Mouse (Mus musculus) kidney, embryonic 14.5 days (tissue): ENCODE measurements around the gene Zmiz2. TPM values are rescaled to one million over a fixed set of nuclear protein-coding genes. Genes with fewer than 3 reads are reported as not detected.
A peak's percentile ranks its signal among the peaks of the same experiment; 100 is the strongest.

Experiments used
- ATAC-seq: fragments of 200-750 bp; cut with Nextera tagmentation; 2 replicates; pipeline ENCODE4 v1.8.0; 2017; ENCODE audit warnings: moderate number of reproducible peaks, mild to moderate bottlenecking, moderate TSS enrichment, moderate library complexity; ENCODE audit not compliant: low FRiP score, low TSS enrichment
- H3K27ac ChIP-seq: fragments of 300-500 bp; sonication (generic); 2 replicates; pipeline ENCODE4 v1.5.1; 2014; ENCODE audit warnings: low read depth, mild to moderate bottlenecking, low read length, moderate library complexity, mixed read lengths
- H3K27me3 ChIP-seq: fragments of 300-500 bp; sonication (generic); 2 replicates; pipeline ENCODE4 v1.6.1; 2014; ENCODE audit warnings: mild to moderate bottlenecking, low read length; ENCODE audit not compliant: control insufficient read depth, insufficient read depth
- H3K36me3 ChIP-seq: fragments of 300-500 bp; sonication (generic); 2 replicates; pipeline ENCODE4 v1.6.1; 2014; ENCODE audit warnings: low read length, mixed read lengths; ENCODE audit not compliant: control insufficient read depth, insufficient read depth
- H3K4me1 ChIP-seq: fragments of 300-500 bp; sonication (generic); 2 replicates; pipeline ENCODE4 v1.6.1; 2014; ENCODE audit warnings: low read length, mixed read lengths; ENCODE audit not compliant: control insufficient read depth, insufficient read depth
- H3K4me2 ChIP-seq: fragments of 300-500 bp; sonication (generic); replicated peaks from 2 replicates; pipeline ENCODE4 v1.6.1; 2014; ENCODE audit warnings: low read depth, mild to moderate bottlenecking, low read length
- H3K4me3 ChIP-seq: fragments of 300-500 bp; sonication (generic); 2 replicates; pipeline ENCODE4 v1.5.1; 2014; ENCODE audit warnings: mild to moderate bottlenecking, low read length
- H3K9ac ChIP-seq: fragments of 300-500 bp; sonication (generic); 2 replicates; pipeline ENCODE4 v1.6.1; 2014; ENCODE audit warnings: low read depth, mild to moderate bottlenecking, low read length, moderate library complexity
- H3K9me3 ChIP-seq: fragments of 300-500 bp; sonication (generic); 2 replicates; pipeline ENCODE4 v1.6.1; 2016; ENCODE audit warnings: low read length; ENCODE audit not compliant: control insufficient read depth
- WGBS: fragments of 180-500 bp; shearing (Covaris S2); extraction: QIAGEN DNeasy Blood & Tissue Kit; methylation state at CpG from one replicate; pipeline ENCODE4 v1.1.7; 2014; 5-methylcytosine and 5-hydroxymethylcytosine counted together
- polyA plus RNA-seq: library from polyadenylated mRNA; unstranded; fragments of >200 nt; fragmentation: Nextera tagmentation; extraction: Ambion mirVana; gene quantifications from 2 replicates; pipeline ENCODE4 v1.2.1, GENCODE M21; 2014

Zmiz2 gene
- 11.0 and 14.6 TPM in 2 replicates for polyA plus RNA-seq

DNA sequence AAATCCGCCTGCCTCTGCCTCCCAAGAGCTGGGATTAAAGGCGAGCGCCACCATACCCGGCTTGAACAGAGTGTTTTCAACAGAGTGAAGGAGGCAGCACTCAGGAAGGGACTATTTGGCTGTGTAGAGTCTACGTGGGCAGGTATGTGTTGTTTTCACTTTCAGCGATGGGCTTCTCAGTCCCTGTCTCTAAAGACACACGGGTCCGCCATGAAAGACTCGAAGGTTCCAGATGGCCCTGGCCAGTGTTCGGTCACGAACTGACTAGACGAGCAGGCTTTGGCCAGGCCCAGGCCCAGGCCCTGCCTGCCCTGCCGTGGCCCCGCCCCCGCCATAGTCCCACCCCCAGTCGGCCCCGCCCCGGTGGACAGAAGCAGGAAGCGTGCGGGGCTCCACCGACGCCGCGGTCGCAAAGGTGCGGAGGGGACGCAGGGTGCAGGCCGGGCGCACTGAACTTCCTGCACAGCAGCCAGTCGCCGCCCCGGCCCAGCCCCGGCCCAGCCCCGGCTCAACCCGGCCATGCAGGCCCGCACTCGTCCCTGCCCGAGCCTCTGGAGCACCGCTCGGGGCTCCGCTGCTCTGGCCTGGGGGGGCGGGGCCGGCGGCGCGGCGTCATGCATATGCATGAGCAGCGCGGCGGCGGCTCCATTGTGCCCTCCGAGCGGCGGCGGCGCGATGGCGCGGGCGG is at the start of gene Zmiz2:
Zmiz2 (plus strand) TSS at position 349 of the 688 bp plus-strand sequence.
- WGBS: 7% methylated on average over 53 of the region's 60 CpGs
- peak within 1 kb of the TSS; percentile 85 for H3K9ac ChIP-seq
- H3K27me3 ChIP-seq: no peaks in the 10 kb centered on the region
- H3K27ac ChIP-seq: peak within 1 kb of the TSS; percentile 94
- no peaks in the 10 kb centered on the region for H3K9me3 ChIP-seq
- peak; percentile 99 for ATAC-seq
- peak within 1 kb of the TSS; percentile 92 for H3K4me3 ChIP-seq
- H3K4me2 ChIP-seq: peak within 1 kb of the TSS; percentile 83
- peaks cover 16% of the 10 kb centered on the region for H3K4me1 ChIP-seq
- peaks cover 6% of the 10 kb centered on the region for H3K36me3 ChIP-seq

DNA sequence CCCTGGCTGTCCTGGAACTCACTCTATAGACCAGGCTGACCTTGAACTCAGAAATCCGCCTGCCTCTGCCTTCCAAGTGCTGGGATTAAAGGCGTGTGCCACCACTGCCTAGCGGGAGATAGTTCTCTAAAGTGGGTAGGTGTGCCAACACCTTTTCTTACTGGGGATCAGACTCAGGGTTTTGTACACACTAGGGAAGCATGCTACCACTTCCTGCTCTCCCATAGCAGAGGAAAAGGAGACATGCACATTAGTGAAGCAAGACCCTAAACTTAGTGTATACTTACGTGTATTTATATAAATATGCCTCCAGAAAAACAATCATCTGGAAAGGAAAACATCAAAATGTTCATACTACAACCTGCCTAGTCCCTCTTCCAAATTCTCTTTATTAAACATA is 42.9 kb upstream of the Zmiz2 start:
- H3K4me1 ChIP-seq: no peaks in the 10 kb centered on the region

DNA sequence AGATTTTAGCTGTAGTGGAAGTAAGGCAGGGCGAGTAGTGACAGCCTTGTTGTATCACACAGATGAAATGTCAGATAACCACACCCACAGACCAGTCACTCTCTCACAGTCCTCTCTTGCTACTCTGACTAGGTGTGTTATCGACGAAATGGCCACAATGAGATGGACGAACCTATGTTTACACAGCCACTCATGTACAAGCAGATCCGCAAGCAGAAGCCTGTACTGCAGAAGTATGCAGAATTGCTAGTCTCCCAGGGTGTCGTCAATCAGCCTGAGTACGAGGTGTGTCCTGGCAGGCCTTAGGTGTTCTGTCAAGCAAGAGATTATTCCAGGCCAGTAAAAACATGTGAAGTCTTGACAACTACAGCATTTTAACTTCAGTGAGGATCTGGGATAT is 41.9 kb upstream of the Zmiz2 start:
- Histone ChIP-seq H3K27ac (no peak overlapping the region), H3K4me3 (no peak overlapping the region), H3K4me2 (no peak overlapping the region), H3K9ac (no peak overlapping the region), H3K27me3 (no peaks in the 10 kb centered on the region), H3K9me3 (no peaks in the 10 kb centered on the region), H3K36me3 (peaks cover 90% of the 10 kb centered on the region), H3K4me1 (no peaks in the 10 kb centered on the region)
- 92% methylated on average over 7 of the region's 7 CpGs for WGBS
- ATAC-seq: no peak

More for the DNA sequence above, 42.9 kb upstream of the Zmiz2 start:
- no peak for ATAC-seq
- Histone ChIP-seq H3K27ac (no peak overlapping the region), H3K9ac (no peak overlapping the region), H3K4me2 (no peak overlapping the region), H3K9me3 (no peaks in the 10 kb centered on the region), H3K27me3 (no peaks in the 10 kb centered on the region), H3K36me3 (peaks cover 94% of the 10 kb centered on the region), H3K4me3 (no peak overlapping the region)
- WGBS: 98% methylated on average over 4 of the region's 4 CpGs

DNA sequence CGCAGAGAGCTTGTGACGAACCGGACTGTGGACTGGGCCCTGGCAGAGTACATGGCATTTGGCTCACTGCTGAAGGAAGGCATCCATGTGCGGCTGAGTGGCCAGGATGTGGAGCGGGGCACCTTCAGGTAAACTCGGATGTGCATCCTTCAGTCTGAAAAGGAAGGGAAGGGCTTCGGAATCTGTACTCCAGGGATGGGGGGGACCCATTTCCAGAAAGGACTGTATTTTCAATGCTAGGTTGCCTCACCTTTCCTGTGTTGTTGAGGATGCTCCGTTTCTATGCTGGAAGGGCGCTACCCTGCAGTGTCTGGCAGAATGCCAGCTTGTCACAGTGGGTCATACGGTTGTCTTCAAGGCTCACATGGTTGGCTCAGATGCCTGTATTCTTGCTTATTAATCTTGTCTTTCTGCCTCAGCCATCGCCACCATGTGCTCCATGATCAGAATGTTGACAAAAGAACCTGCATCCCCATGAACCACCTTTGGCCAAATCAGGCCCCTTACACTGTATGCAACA is 40.1 kb upstream of the Zmiz2 start:
- ATAC-seq: no peak
- Histone ChIP-seq H3K9ac (no peak overlapping the region), H3K4me1 (no peaks in the 10 kb centered on the region), H3K4me3 (no peak overlapping the region), H3K4me2 (no peak overlapping the region), H3K27ac (no peak overlapping the region), H3K27me3 (no peaks in the 10 kb centered on the region), H3K9me3 (no peaks in the 10 kb centered on the region), H3K36me3 (peaks cover 90% of the 10 kb centered on the region)
- WGBS: 96% methylated on average over 11 of the region's 11 CpGs

DNA sequence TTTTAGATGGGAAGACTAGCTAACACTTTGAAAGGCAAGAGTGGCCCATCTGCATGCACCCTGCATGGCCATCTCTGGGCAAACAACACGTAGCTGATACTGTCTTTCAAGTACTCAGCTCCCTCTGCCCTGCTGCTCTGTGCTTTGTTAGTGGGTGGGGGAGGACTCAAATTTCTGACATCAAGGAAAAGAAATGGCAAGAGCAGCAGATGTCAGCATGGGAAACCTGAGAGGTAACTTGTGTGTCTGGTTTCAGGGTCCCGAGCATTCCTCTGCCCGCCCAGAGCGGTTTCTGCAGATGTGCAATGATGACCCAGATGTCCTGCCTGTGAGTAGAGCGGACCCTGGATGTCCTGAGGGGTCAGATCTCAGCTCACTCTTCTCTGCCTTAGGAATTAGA is 39.3 kb upstream of the Zmiz2 start:
- 0 out of 2 replicates have a peak, but pooled peaks have one; percentile 28 for ATAC-seq
- no peaks in the 10 kb centered on the region for H3K4me1 ChIP-seq
- H3K4me2 ChIP-seq: no peak overlapping the region
- H3K36me3 ChIP-seq: peaks cover 88% of the 10 kb centered on the region
- 68% methylated on average over 5 of the region's 5 CpGs for WGBS
- H3K9me3 ChIP-seq: no peaks in the 10 kb centered on the region
- H3K9ac ChIP-seq: no peak overlapping the region
- no peak overlapping the region for H3K27ac ChIP-seq
- no peaks in the 10 kb centered on the region for H3K27me3 ChIP-seq
- H3K4me3 ChIP-seq: no peak overlapping the region

DNA sequence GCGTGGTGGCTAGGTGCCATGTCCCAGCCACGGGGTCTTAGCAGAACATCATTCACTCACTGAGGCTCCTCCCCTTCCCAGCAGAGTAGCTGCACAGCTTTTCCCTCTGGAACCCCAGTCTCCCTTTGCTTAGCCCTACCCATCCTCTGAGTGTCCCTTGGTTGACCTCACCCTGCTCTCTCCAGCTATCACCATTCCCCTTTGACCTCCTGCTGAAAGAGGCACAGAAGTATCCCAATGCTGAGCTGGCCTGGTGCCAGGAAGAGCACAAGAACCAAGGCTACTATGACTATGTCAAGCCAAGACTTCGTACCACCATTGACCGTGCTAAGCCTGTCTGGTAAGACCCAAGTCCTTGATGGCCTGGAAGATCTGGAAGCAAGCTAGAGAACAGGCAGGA is 33.8 kb upstream of the Zmiz2 start:
- H3K4me2 ChIP-seq: no peak overlapping the region
- H3K9me3 ChIP-seq: no peaks in the 10 kb centered on the region
- no peak overlapping the region for H3K27ac ChIP-seq
- no peak for ATAC-seq
- H3K9ac ChIP-seq: no peak overlapping the region
- WGBS: 90% methylated on average over 4 of the region's 4 CpGs
- no peak overlapping the region for H3K4me3 ChIP-seq
- no peaks in the 10 kb centered on the region for H3K27me3 ChIP-seq
- H3K4me1 ChIP-seq: no peaks in the 10 kb centered on the region
- H3K36me3 ChIP-seq: peaks cover 63% of the 10 kb centered on the region

DNA sequence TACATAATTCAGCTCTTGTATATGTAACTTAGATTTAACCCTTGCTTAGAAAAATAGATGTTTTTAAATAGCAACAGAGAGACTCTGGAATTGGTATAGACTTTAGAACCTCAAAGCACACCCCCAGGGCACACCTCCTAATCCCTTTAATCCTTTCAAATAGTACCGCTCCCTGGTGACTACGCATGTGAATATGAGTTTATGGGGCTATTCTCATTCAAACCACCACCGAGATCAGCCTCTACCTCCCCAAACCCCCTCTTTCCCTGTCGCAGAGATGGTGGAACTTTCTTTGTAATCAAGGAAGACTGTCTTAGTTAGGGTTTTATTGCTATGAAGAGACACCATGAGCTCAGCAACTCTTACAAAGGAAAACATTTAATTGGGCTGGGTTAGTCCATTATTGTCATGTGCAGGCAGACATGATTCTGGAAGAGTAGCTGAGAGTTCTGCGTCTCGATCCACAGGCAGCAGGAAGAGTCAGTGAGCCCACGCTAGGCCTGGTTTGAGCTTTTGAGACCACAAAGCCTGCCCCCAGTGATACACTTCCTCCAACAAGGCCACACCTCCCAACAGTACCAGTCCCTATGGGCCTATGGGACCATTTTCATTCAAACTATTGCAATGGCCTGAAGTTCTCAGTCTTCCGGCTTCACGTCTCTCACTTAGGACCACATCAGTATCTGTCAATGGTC is 24.1 kb upstream of the Zmiz2 start:
- no peaks in the 10 kb centered on the region for H3K4me1 ChIP-seq
- no peak overlapping the region for H3K27ac ChIP-seq
- H3K27me3 ChIP-seq: no peaks in the 10 kb centered on the region
- H3K9me3 ChIP-seq: no peaks in the 10 kb centered on the region
- no peaks in the 10 kb centered on the region for H3K36me3 ChIP-seq
- H3K4me2 ChIP-seq: no peak overlapping the region
- no peak for ATAC-seq
- WGBS: 92% methylated on average over 9 of the region's 9 CpGs
- H3K4me3 ChIP-seq: no peak overlapping the region
- H3K9ac ChIP-seq: no peak overlapping the region

DNA sequence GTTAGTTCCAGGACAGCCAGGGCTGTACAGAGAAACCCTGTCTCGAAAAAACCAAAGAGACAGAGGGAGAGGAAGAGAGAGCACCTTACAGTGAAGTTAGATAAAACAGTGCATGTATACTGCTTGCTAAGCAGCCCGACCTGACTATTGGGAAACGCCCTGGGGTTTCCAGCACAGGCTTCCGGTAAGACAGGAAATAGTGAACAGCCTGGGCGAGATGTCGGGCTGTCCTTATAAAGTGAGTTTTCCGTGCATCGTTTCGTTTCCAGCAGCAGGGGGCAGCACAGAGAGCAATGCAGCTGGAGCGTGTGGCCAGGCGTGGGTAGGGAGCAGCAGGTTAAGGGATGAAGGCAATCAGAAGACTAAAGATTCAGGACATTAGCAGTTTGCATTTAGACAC is 23.0 kb upstream of the Zmiz2 start:
- Histone ChIP-seq H3K9ac (no peak overlapping the region), H3K27me3 (no peaks in the 10 kb centered on the region), H3K9me3 (no peaks in the 10 kb centered on the region), H3K36me3 (no peaks in the 10 kb centered on the region), H3K27ac (no peak overlapping the region), H3K4me1 (no peaks in the 10 kb centered on the region), H3K4me3 (no peak overlapping the region), H3K4me2 (no peak overlapping the region)
- ATAC-seq: peak; percentile 62
- 24% methylated on average over 11 of the region's 11 CpGs for WGBS

DNA sequence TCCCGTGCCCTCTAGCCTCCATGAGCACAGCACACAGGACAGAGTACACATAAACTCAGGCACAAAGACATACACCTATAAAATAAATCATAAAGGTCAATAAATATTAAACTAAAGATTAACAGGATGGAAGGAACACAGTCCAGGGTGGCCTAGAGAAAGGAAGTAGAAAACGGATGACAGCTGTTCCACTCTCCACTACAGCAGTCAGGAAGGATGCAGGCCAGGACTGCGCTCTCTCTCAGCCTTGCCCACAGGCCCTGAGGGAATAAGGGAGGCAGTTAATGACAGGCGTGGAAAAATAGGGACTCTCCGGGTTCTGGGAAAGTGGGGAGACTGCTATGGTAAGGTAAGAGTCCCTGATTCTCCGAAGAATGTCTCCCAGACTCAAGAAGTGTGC is 22.4 kb upstream of the Zmiz2 start:
- Histone ChIP-seq H3K9ac (no peak overlapping the region), H3K27me3 (no peaks in the 10 kb centered on the region), H3K27ac (no peak overlapping the region; the same call in 1 of the 2 replicates), H3K36me3 (no peaks in the 10 kb centered on the region), H3K4me3 (no peak overlapping the region), H3K4me2 (no peak overlapping the region), H3K4me1 (no peaks in the 10 kb centered on the region), H3K9me3 (no peaks in the 10 kb centered on the region)
- 67% methylated on average over 6 of the region's 6 CpGs for whole genome bisulfite sequencing
- ATAC-seq: no peak
